Mouse (Mus musculus) lung, embryonic 16.5 days (tissue): ENCODE results near the gene Bicral. TPM values are rescaled to one million over a fixed set of nuclear protein-coding genes. Genes with fewer than 3 reads are reported as not detected.

Experiments
- ATAC-seq: fragments of 200-750 bp; cut with Nextera tagmentation; 2 replicates; pipeline ENCODE4 v1.8.0; 2017; ENCODE audit warnings: low read depth, mild to moderate bottlenecking, moderate library complexity
- H3K27ac ChIP-seq: fragments of 300-500 bp; sonication (generic); 2 replicates; pipeline ENCODE4 v1.5.1; 2014; ENCODE audit warnings: mild to moderate bottlenecking, control low read depth, low read length
- H3K27me3 ChIP-seq: fragments of 300-500 bp; sonication (generic); 2 replicates; pipeline ENCODE4 v1.6.1; 2014; ENCODE audit warnings: low read depth, low read length, mixed read lengths; ENCODE audit not compliant: control insufficient read depth, insufficient read depth
- H3K36me3 ChIP-seq: fragments of 300-500 bp; sonication (generic); 2 replicates; pipeline ENCODE4 v1.6.1; 2014; ENCODE audit warnings: low read length; ENCODE audit not compliant: control insufficient read depth, insufficient read depth
- H3K4me1 ChIP-seq: fragments of 300-500 bp; sonication (generic); replicated peaks from 2 replicates; pipeline ENCODE4 v1.6.1; 2014; ENCODE audit warnings: low read length, mixed read lengths; ENCODE audit not compliant: control insufficient read depth, insufficient read depth
- H3K4me2 ChIP-seq: fragments of 300-500 bp; sonication (generic); 2 replicates; pipeline ENCODE4 v1.6.1; 2014; ENCODE audit warnings: low read depth, low read length, control low read depth
- H3K4me3 ChIP-seq: fragments of 300-500 bp; sonication (generic); 2 replicates; pipeline ENCODE4 v1.5.1; 2014; ENCODE audit warnings: mild to moderate bottlenecking, low read length, control low read depth
- H3K9ac ChIP-seq: fragments of 300-500 bp; sonication (generic); 2 replicates; pipeline ENCODE4 v1.6.1; 2014; ENCODE audit warnings: low read length, control low read depth
- H3K9me3 ChIP-seq: fragments of 300-500 bp; sonication (generic); 2 replicates; pipeline ENCODE4 v1.6.1; 2016; ENCODE audit warnings: low read length; ENCODE audit not compliant: control insufficient read depth
- WGBS: fragments of 180-500 bp; shearing (Covaris S2); extraction: QIAGEN DNeasy Blood & Tissue Kit; methylation state at CpG from one replicate; pipeline ENCODE4 v1.1.7; 2014; 5-methylcytosine and 5-hydroxymethylcytosine counted together
- polyA plus RNA-seq: library from polyadenylated mRNA; unstranded; fragments of >200 nt; fragmentation: Nextera tagmentation; extraction: Ambion mirVana; gene quantifications from 2 replicates; pipeline ENCODE4 v1.2.1, GENCODE M21; 2015

Gene Bicral
- polyA plus RNA-seq, 1 experiment from 2014 or later = 4.4 TPM

DNA sequence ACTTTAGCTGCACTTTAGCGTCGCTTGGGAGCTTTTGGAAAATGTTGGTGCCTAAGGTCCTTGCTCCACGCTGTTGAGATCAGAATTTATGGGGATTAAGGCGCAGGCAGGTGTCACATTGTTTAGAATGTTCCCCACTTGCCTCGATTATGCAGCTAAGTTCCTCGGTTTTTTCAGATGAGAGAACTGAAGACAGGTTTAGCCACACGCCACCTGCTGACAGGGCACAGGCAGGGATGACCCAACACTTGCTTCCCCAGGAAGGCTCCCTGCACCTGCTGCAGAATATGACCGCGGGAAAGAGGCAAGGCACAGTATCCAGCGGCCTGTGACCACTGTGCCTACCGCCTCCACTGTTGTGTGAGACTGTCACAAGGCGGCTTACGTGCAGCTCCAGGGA is 42.0 kb downstream of the Bicral start:
- Histone ChIP-seq H3K4me3 (no peak overlapping the region), H3K9ac (no peak overlapping the region), H3K4me1 (no peaks in the 10 kb centered on the region), H3K4me2 (no peak overlapping the region), H3K36me3 (peaks cover 10% of the 10 kb centered on the region; the same call in 1 of the 2 replicates), H3K9me3 (no peaks in the 10 kb centered on the region), H3K27ac (no peak overlapping the region), H3K27me3 (no peaks in the 10 kb centered on the region)
- ATAC-seq = no peak
- WGBS = 76% methylated on average over 13 of the region's 13 CpGs

DNA sequence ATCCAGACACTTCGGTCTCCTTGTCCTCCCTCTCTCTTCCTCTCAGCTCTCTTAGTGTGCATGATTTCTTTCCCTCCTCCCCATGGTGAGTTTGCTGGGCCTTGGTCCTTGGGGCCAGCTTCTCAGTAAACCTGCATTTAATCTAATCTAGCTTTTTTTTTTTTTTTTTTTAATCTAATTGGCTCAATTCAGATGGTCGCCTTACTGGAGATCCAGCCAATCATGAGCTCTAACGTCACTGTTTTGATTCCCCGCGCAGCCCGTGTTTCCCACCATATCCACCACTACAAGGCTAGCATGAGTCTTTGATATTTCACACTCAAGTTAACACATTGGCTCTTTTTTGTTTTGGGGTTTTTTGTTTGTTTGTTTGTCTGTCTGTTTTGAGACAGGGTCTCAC is 43.8 kb downstream of the Bicral start:
- Histone ChIP-seq H3K27ac (no peak overlapping the region), H3K4me1 (no peaks in the 10 kb centered on the region), H3K36me3 (peaks cover 7% of the 10 kb centered on the region; the same call in 1 of the 2 replicates), H3K4me3 (no peak overlapping the region), H3K9me3 (no peaks in the 10 kb centered on the region), H3K9ac (no peak overlapping the region), H3K27me3 (no peaks in the 10 kb centered on the region), H3K4me2 (no peak overlapping the region)
- no peak for ATAC-seq
- 95% methylated on average over 6 of the region's 6 CpGs for WGBS

DNA sequence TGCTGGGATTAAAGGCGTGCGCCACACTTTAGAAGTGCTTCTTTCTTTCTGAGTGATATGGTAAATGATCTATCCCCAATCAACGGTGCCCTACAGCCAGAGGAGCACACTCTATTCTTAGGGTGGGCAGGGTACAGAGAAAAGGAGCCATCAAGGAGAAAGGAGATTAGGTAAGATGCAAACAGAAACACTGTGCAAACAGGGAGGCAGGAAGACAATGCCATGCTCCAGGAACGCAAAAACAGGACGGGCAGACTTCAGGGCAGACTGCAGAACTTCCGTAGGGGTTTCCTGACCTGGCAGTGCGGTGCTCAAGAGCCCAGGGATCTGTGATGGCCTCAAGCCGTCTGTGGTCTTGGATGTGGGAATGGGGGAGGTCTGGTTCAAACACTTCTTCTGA is 44.6 kb downstream of the Bicral start:
- 70% methylated on average over 8 of the region's 8 CpGs for WGBS
- Histone ChIP-seq H3K9ac (no peak overlapping the region), H3K27me3 (no peaks in the 10 kb centered on the region), H3K4me1 (no peaks in the 10 kb centered on the region), H3K4me2 (no peak overlapping the region), H3K27ac (no peak overlapping the region), H3K36me3 (peaks cover 11% of the 10 kb centered on the region; the same call in 1 of the 2 replicates), H3K4me3 (no peak overlapping the region), H3K9me3 (no peaks in the 10 kb centered on the region)
- ATAC-seq = no peak

DNA sequence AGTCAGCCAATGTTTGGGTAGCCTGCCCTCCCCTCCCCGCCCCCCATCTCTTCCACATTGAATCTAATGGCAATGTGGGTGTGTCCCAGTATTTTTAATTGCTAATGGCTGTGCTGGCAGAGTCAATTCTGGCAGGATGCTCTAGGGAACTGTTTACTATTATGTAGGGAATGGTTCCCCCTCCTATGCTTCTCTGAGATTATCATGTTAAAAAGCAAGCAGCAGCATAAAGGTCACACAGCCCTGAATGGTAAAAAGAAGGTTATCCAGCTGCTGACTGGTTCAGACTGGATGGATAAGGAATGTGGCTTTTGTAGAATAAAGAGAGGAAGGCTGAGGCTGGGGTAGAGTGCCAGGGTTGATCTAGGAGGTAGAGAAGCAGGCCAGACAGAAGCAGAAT is 45.8 kb downstream of the Bicral start:
- H3K4me1 ChIP-seq = no peaks in the 10 kb centered on the region
- H3K36me3 ChIP-seq = peaks cover 14% of the 10 kb centered on the region
- WGBS = 88% methylated on average over 1 of the region's 1 CpGs
- H3K27ac ChIP-seq = no peak overlapping the region
- no peak overlapping the region for H3K4me2 ChIP-seq
- no peaks in the 10 kb centered on the region for H3K9me3 ChIP-seq
- ATAC-seq = no peak
- no peak overlapping the region for H3K4me3 ChIP-seq
- H3K27me3 ChIP-seq = no peaks in the 10 kb centered on the region
- H3K9ac ChIP-seq = no peak overlapping the region

GRCm38 (mm10) chr17:46810672-46811071 is 47.6 kb downstream of the Bicral start:
- H3K9me3 ChIP-seq = no peaks in the 10 kb centered on the region
- ATAC-seq = no peak
- no peak overlapping the region for H3K4me2 ChIP-seq
- H3K9ac ChIP-seq = no peak overlapping the region
- H3K4me1 ChIP-seq = no peaks in the 10 kb centered on the region
- no peak overlapping the region for H3K27ac ChIP-seq
- H3K4me3 ChIP-seq = no peak overlapping the region
- peaks cover 17% of the 10 kb centered on the region for H3K36me3 ChIP-seq
- H3K27me3 ChIP-seq = no peaks in the 10 kb centered on the region
- 85% methylated on average over 3 of the region's 3 CpGs for WGBS

DNA sequence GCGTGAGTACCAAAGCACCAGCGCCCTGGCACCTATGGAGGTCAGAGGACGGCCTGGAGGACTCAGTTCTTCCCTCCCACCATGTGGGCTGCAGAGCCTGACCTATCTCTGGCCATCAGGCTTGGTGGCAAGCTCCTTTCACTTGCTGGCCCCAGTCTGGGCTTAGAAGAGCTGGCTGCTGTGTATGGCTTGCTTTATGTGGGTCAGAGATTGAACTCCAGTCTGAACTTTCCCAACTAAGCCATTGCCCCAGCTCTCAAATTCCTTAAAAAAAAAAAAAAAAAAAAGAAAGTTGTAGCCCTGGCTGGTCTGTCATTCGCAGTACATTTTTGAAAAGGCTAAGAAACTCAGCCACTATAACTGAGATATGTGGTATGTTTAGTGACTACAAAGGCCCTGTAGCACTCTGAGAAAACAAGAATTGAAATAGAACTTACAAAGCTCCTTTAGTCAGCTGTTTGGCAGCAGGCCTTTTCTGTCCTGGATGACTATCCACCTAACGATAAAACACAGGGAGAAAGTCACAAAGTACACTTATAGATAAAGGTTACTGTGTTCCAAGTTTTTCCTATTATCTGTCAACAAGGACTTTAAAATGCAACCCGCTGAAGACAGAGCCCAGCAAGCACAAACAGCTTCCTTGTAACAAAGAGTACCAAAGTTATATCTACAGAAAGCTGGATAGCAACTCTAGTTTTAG is 49.0 kb downstream of the Bicral start:
- Histone ChIP-seq H3K4me2 (no peak overlapping the region), H3K36me3 (peaks cover 19% of the 10 kb centered on the region), H3K27me3 (no peaks in the 10 kb centered on the region), H3K27ac (no peak overlapping the region), H3K4me1 (no peaks in the 10 kb centered on the region), H3K4me3 (no peak overlapping the region), H3K9ac (no peak overlapping the region), H3K9me3 (no peaks in the 10 kb centered on the region)
- WGBS = 84% methylated on average over 6 of the region's 6 CpGs
- ATAC-seq = no peak

DNA sequence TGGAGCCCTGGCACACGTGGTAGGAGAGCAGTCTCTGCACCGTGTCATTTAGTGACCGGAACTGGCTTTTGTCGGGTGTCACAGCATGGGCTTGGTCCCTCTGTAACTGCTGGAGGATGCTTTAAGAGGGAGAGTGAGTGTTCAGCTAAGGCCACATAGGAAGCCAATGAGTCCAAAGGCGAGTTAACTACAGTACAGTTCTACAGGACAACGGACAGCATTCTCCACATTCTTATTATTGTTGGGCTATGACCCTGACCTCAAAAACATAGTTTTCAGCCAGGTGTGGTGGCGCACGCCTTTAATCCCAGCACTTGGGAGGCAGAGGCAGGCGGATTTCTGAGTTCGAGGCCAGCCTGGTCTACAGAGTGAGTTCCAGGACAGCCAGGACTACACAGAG is 49.9 kb downstream of the Bicral start:
- peaks cover 19% of the 10 kb centered on the region for H3K36me3 ChIP-seq
- no peak overlapping the region for H3K27ac ChIP-seq
- ATAC-seq = no peak
- H3K4me2 ChIP-seq = no peak overlapping the region
- no peak overlapping the region for H3K9ac ChIP-seq
- H3K9me3 ChIP-seq = no peaks in the 10 kb centered on the region
- 87% methylated on average over 10 of the region's 10 CpGs for WGBS
- no peaks in the 10 kb centered on the region for H3K27me3 ChIP-seq
- H3K4me3 ChIP-seq = no peak overlapping the region
- H3K4me1 ChIP-seq = no peaks in the 10 kb centered on the region

GRCm38 (mm10) chr17:46801761-46802160 is 56.5 kb downstream of the Bicral start:
- Histone ChIP-seq H3K27me3 (no peaks in the 10 kb centered on the region), H3K27ac (no peak overlapping the region), H3K4me1 (no peaks in the 10 kb centered on the region), H3K4me2 (no peak overlapping the region), H3K9ac (no peak overlapping the region), H3K4me3 (no peak overlapping the region), H3K36me3 (peaks cover 19% of the 10 kb centered on the region), H3K9me3 (no peaks in the 10 kb centered on the region)
- WGBS = 87% methylated on average over 6 of the region's 6 CpGs
- no peak for ATAC-seq

- H3K4me1 ChIP-seq = no peaks in the 10 kb centered on the region
- H3K9ac ChIP-seq = no peak overlapping the region
- 77% methylated on average over 10 of the region's 10 CpGs for WGBS
- no peak overlapping the region for H3K4me3 ChIP-seq
- no peaks in the 10 kb centered on the region for H3K27me3 ChIP-seq
- no peaks in the 10 kb centered on the region for H3K9me3 ChIP-seq
- no peak for ATAC-seq
- no peak overlapping the region for H3K4me2 ChIP-seq
- no peak overlapping the region for H3K27ac ChIP-seq
- H3K36me3 ChIP-seq = peaks cover 13% of the 10 kb centered on the region
Measured at GRCm38 (mm10) chr17:46799680-46800079, 58.6 kb downstream of the Bicral start.

DNA sequence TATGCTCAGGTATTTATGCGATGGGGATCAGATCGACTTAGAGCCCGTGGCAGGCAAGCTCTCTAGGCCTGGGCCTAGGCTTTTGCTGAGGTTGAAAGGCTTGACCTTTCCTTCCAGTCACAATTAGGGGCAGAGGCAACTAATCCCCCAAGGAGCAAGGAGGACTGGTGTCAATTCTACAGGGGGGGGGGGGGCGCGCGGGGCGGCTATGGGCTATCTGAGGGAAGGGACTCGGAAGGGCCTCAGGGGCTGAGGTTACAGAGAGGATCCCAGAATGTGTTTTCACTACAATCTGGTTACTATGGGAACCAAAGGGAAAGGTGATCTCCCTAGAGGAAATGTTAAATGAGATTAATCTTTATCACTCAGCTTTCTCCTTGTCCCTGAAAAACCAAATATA is 60.9 kb downstream of the Bicral start:
- 47% methylated on average over 7 of the region's 8 CpGs for WGBS
- peaks cover 13% of the 10 kb centered on the region for H3K36me3 ChIP-seq
- H3K4me3 ChIP-seq = no peak overlapping the region
- no peak overlapping the region for H3K9ac ChIP-seq
- no peak overlapping the region for H3K4me2 ChIP-seq
- no peaks in the 10 kb centered on the region for H3K4me1 ChIP-seq
- no peaks in the 10 kb centered on the region for H3K9me3 ChIP-seq
- no peak overlapping the region for H3K27ac ChIP-seq
- ATAC-seq = no peak
- no peaks in the 10 kb centered on the region for H3K27me3 ChIP-seq
